Mouse (Mus musculus) CH12.LX (cell line): ENCODE results near the gene Ldah. TPM values are rescaled to one million over a fixed set of nuclear protein-coding genes. Genes with fewer than 3 reads are reported as not detected.
A peak's percentile ranks its signal among the peaks of the same experiment; 100 is the strongest.

Experiments used
- DNase-seq: peaks from one replicate; pipeline ENCODE4 v3.0.0-alpha.2; 2013; ENCODE audit errors: extremely low read depth
- H3K27ac ChIP-seq: 2 replicates; pipeline ENCODE4 v1.5.1; 2012; ENCODE audit warnings: low read depth, mild to moderate bottlenecking, control low read depth, moderate library complexity; ENCODE audit not compliant: insufficient read depth
- H3K27me3 ChIP-seq: replicated peaks from 2 replicates; pipeline ENCODE3; 2012; ENCODE audit warnings: inconsistent platforms
- H3K36me3 ChIP-seq, 2 experiments: replicated peaks in 1 of 2; 2 replicates each; pipeline versions ENCODE3 to v1.6.1; 2012; ENCODE audit warnings: inconsistent platforms in 1 of 2, low read length in 1 of 2, mild to moderate bottlenecking in 1 of 2, mixed read lengths in 1 of 2, moderate library complexity in 1 of 2; ENCODE audit not compliant: control insufficient read depth in 1 of 2, insufficient read depth in 1 of 2
- H3K4me1 ChIP-seq, 2 experiments: 2 replicates each; pipeline ENCODE4 v1.6.1; 2012; ENCODE audit warnings: inconsistent platforms in 1 of 2, moderate library complexity in 1 of 2; ENCODE audit not compliant: insufficient read depth in 2 of 2, control insufficient read depth in 1 of 2
- H3K4me2 ChIP-seq: 2 replicates; pipeline ENCODE4 v1.6.1; 2012; ENCODE audit warnings: low read depth, mild to moderate bottlenecking, control low read depth; ENCODE audit not compliant: poor library complexity, insufficient read depth, severe bottlenecking
- H3K4me3 ChIP-seq, 3 experiments: fragments of 150-350 bp in 1 of 3; sonication (generic) in 1 of 3; replicated peaks in 1 of 3; 2 replicates each; pipeline versions ENCODE3 to v1.5.1; 2011 to 2012; ENCODE audit warnings: low read depth in 2 of 3, low read length in 2 of 3, mild to moderate bottlenecking in 2 of 3, moderate library complexity in 2 of 3, control low read depth in 1 of 3, improper control_type of control experiment in 1 of 3, inconsistent platforms in 1 of 3, mixed read lengths in 1 of 3; ENCODE audit not compliant: poor library complexity in 1 of 3
- H3K79me2 ChIP-seq: replicated peaks from 2 replicates; pipeline ENCODE4 v1.6.1; 2012; ENCODE audit warnings: mild to moderate bottlenecking, moderate library complexity; ENCODE audit not compliant: control insufficient read depth, poor library complexity, insufficient read depth, severe bottlenecking; ENCODE audit errors: extremely low read depth
- H3K9ac ChIP-seq: 2 replicates; pipeline ENCODE4 v1.6.1; 2012; ENCODE audit warnings: low read depth, mild to moderate bottlenecking, control low read depth, moderate library complexity; ENCODE audit not compliant: insufficient read depth
- H3K9me3 ChIP-seq: replicated peaks from 2 replicates; pipeline ENCODE3; 2012; ENCODE audit warnings: low read length, inconsistent platforms, mixed read lengths
- CHD2 ChIP-seq: IDR thresholded peaks from 2 replicates; pipeline ENCODE4 v1.6.1; 2011; ENCODE audit warnings: low read length, improper control_type of control experiment
- CTCF ChIP-seq, 2 experiments: IDR thresholded peaks in 1 of 2; conservative IDR thresholded peaks in 1 of 2; 2 replicates each; pipeline ENCODE4 v1.5.1; 2011 to 2012; ENCODE audit warnings: low read depth in 2 of 2, low read length in 2 of 2, improper control_type of control experiment in 1 of 2, inconsistent platforms in 1 of 2, mild to moderate bottlenecking in 1 of 2, moderate library complexity in 1 of 2
- ELF1 ChIP-seq: IDR thresholded peaks from 2 replicates; pipeline ENCODE4 v1.6.1; 2014; ENCODE audit warnings: low read depth, mild to moderate bottlenecking, inconsistent platforms, low read length, improper control_type of control experiment
- EP300 ChIP-seq: IDR thresholded peaks from 2 replicates; pipeline ENCODE4 v1.6.1; 2011; ENCODE audit warnings: low read length, improper control_type of control experiment
- ETS1 ChIP-seq: conservative IDR thresholded peaks from 2 replicates; pipeline ENCODE4 v1.6.1; 2012; ENCODE audit warnings: low read depth, mild to moderate bottlenecking, inconsistent platforms, low read length, improper control_type of control experiment, moderate library complexity
- GABPA ChIP-seq: IDR thresholded peaks from 2 replicates; pipeline ENCODE4 v1.6.1; 2012; ENCODE audit warnings: low read depth, low read length, improper control_type of control experiment, inconsistent platforms; ENCODE audit not compliant: insufficient replicate concordance
- IRF4 ChIP-seq: IDR thresholded peaks from 2 replicates; pipeline ENCODE4 v1.6.1; 2014; ENCODE audit warnings: low read depth, mild to moderate bottlenecking, inconsistent platforms, low read length, improper control_type of control experiment
- JUN ChIP-seq: IDR thresholded peaks from 2 replicates; pipeline ENCODE4 v1.6.1; 2011; ENCODE audit warnings: low read depth, mild to moderate bottlenecking, low read length, improper control_type of control experiment, moderate library complexity; ENCODE audit not compliant: insufficient read depth
- MAFK ChIP-seq: IDR thresholded peaks from 2 replicates; pipeline ENCODE4 v1.6.1; 2011; ENCODE audit warnings: low read length, improper control_type of control experiment; ENCODE audit not compliant: insufficient replicate concordance
- MAZ ChIP-seq: IDR thresholded peaks from 2 replicates; pipeline ENCODE4 v1.6.1; 2012; ENCODE audit warnings: low read depth, mild to moderate bottlenecking, inconsistent platforms, low read length, improper control_type of control experiment, moderate library complexity
- MEF2A ChIP-seq: IDR thresholded peaks from 2 replicates; pipeline ENCODE4 v1.6.1; 2014; ENCODE audit warnings: low read depth, mild to moderate bottlenecking, inconsistent platforms, low read length, improper control_type of control experiment, borderline replicate concordance
- MXI1 ChIP-seq: IDR thresholded peaks from 2 replicates; pipeline ENCODE4 v1.6.1; 2011; ENCODE audit warnings: mild to moderate bottlenecking, low read depth, low read length, improper control_type of control experiment
- NELFE ChIP-seq: IDR thresholded peaks from 2 replicates; pipeline ENCODE4 v1.6.1; 2011; ENCODE audit warnings: low read depth, low read length, improper control_type of control experiment
- POLR2AphosphoS2 ChIP-seq: IDR thresholded peaks from 2 replicates; pipeline ENCODE4 v1.6.1; 2011; ENCODE audit warnings: low read depth, low read length, improper control_type of control experiment
- RAD21 ChIP-seq: IDR thresholded peaks from 2 replicates; pipeline ENCODE4 v1.6.1; 2011; ENCODE audit warnings: low read depth, mild to moderate bottlenecking, low read length, improper control_type of control experiment, moderate library complexity
- RCOR1 ChIP-seq: conservative IDR thresholded peaks from 2 replicates; pipeline ENCODE4 v1.6.1; 2012; ENCODE audit warnings: low read depth, mild to moderate bottlenecking, inconsistent platforms, low read length, improper control_type of control experiment
- SIN3A ChIP-seq: IDR thresholded peaks from 2 replicates; pipeline ENCODE4 v1.6.1; 2012; ENCODE audit warnings: low read length, improper control_type of control experiment, inconsistent platforms
- SMC3 ChIP-seq: IDR thresholded peaks from 2 replicates; pipeline ENCODE4 v1.6.1; 2011; ENCODE audit warnings: low read depth, low read length, improper control_type of control experiment
- TBP ChIP-seq: conservative IDR thresholded peaks from 2 replicates; pipeline ENCODE4 v1.6.1; 2011; ENCODE audit warnings: low read depth, low read length, improper control_type of control experiment
- ZC3H11A ChIP-seq: IDR thresholded peaks from 2 replicates; pipeline ENCODE4 v1.6.1; 2012; ENCODE audit warnings: low read depth, mild to moderate bottlenecking, inconsistent platforms, low read length, improper control_type of control experiment
- ZMIZ1 ChIP-seq: IDR thresholded peaks from 2 replicates; pipeline ENCODE4 v1.6.1; 2012; ENCODE audit warnings: low read depth, mild to moderate bottlenecking, inconsistent platforms, low read length, improper control_type of control experiment
- ZNF384 ChIP-seq: IDR thresholded peaks from 2 replicates; pipeline ENCODE4 v1.6.1; 2012; ENCODE audit warnings: low read depth, low read length, improper control_type of control experiment, inconsistent platforms
- dilution Hi-C: fragments of 300-500 bp; cut with MboI; formaldehyde crosslinking; loops from 2 replicates; pipeline ENCODE4 v1.14.3; 2020; ENCODE audit warnings: low sequenced_read_pairs; ENCODE audit not compliant: extremely low pct_unique_long_range_greater_than_20kb, extremely low pct_ligation_motif_present
- in situ Hi-C: fragments of 300-500 bp; cut with MboI; formaldehyde crosslinking; loops from 3 replicates; pipeline ENCODE4 v1.14.3; 2019; ENCODE audit warnings: low sequenced_read_pairs, low pct_ligation_motif_present, low pct_unique_long_range_greater_than_20kb, mixed read lengths
- polyA plus RNA-seq: library from polyadenylated mRNA; unstranded; fragments of >175 nt; gene quantifications from 2 replicates; pipeline ENCODE4 v1.2.1, GENCODE M21; 2012; ENCODE audit warnings: low read depth; ENCODE audit not compliant: insufficient read length
- total RNA-seq, 2 experiments: library from RNA; depleted of rRNA; stranded (reverse); fragments of 300-350 nt in 1 of 2; fragments of >200 nt in 1 of 2; gene quantifications; 2 replicates each; pipeline ENCODE4 v1.2.3; 2012 to 2014

Gene Ldah
- total and polyA plus RNA-seq, 3 experiments, result 18.2 to 41.5 (median 34.5) TPM

GRCm38 (mm10) chr12:8305258-8305657 lies 97.4 kb downstream of the Ldah start:
- TF ChIP-seq MEF2A (no peak), POLR2AphosphoS2 (no peak), TBP (no peak), MAZ (no peak), ETS1 (no peak), ZNF384 (no peak), RCOR1 (no peak), MAFK (no peak), ZMIZ1 (no peak)
- TF ChIP-seq, all 38 proteins: peak for 0
- Histone ChIP-seq H3K79me2 (no peaks in the 10 kb centered on the region), H3K36me3 (no peaks in the 10 kb centered on the region), H3K9me3 (peaks cover 13% of the 10 kb centered on the region), H3K4me1 (peaks cover 0 to 11% of the 10 kb centered on the region in 2 experiments; a peak in 2 of 4 replicates), H3K4me3 (no peak overlapping the region), H3K27ac (no peak overlapping the region), H3K27me3 (peaks cover 5% of the 10 kb centered on the region), H3K4me2 (no peak overlapping the region), H3K9ac (no peak overlapping the region)
- no peak for DNase-seq
- in situ Hi-C loops (loop anchor here (10.0 to 25.0 kb wide), 2 partner anchors 320 to 707 kb away; no protein-coding TSS in a partner anchor), dilution Hi-C loops (no loop called here)

DNA sequence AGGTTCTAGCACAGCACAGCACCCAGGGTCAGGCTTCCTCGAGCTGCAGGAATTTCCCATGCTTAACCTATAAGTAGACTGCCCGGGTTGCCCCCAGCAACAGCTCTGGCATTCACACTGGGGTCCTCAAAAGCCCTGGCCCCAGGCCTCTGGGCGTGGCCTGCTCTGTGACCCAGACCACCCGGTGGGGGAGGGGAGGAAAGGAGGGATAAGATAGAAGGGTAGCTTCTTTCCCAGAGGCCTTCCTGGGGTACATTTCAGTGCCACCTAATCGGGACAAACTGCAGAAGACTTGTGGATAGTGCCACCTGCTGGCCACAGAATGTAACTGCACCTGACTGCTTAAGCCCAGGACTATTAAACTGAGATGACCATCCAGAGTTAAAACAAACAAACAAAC lies 98.5 kb downstream of the Ldah start:
- peaks cover 9% of the 10 kb centered on the region for H3K27me3 ChIP-seq
- DNase-seq, result peak; percentile 65

More for the DNA sequence above, 98.5 kb downstream of the Ldah start:
- Histone ChIP-seq H3K4me2 (no peak overlapping the region; the same call in 1 of the 2 replicates), H3K4me1 (peaks cover 0 to 11% of the 10 kb centered on the region in 2 experiments; a peak in 2 of 4 replicates), H3K27ac (no peak overlapping the region), H3K4me3 (no peak overlapping the region), H3K79me2 (no peaks in the 10 kb centered on the region), H3K9me3 (peaks cover 4% of the 10 kb centered on the region)
- in situ Hi-C loops, result loop anchor here (10.0 to 25.0 kb wide), 2 partner anchors 322 to 706 kb away; no protein-coding TSS in a partner anchor
- dilution Hi-C loops, result no loop called here
- no peak for TF ChIP-seq GABPA
- TF ChIP-seq NELFE, result peak; percentile 19; the same call in 1 of the 2 replicates
- no peak for TF ChIP-seq IRF4
- TF ChIP-seq MEF2A, result no peak
- TF ChIP-seq CHD2, result no peak
- TF ChIP-seq JUN, result no peak
- TF ChIP-seq MXI1, result no peak
- TF ChIP-seq CTCF (conservative IDR thresholded peaks at IDR 0.05 in 1 of 2, IDR thresholded peaks at IDR 0.05 in 1 of 2; ENCODE audit: low read depth in 2 of 2, low read length in 2 of 2), result peak; percentile 92 to 93
- TF ChIP-seq MAFK, result no peak
- peak; percentile 77 for TF ChIP-seq SMC3
- peak; percentile 91 for TF ChIP-seq RAD21
- TF ChIP-seq EP300, result no peak
- TF ChIP-seq SIN3A, result no peak
- 0 out of 2 replicates have a peak, but pooled peaks have one; percentile 9 for TF ChIP-seq ELF1
- TF ChIP-seq ZC3H11A, result peak; percentile 54; the same call in 1 of the 2 replicates
- TF ChIP-seq, all 38 proteins: peak for 6
- Histone ChIP-seq H3K9ac (no peak overlapping the region), H3K36me3 (no peaks in the 10 kb centered on the region)
